Mouse (Mus musculus) heart, embryonic 16.5 days (tissue): ENCODE data around the gene Hist1h2bg. TPM values are rescaled to one million over a fixed set of nuclear protein-coding genes. Genes with fewer than 3 reads are reported as not detected.
A peak's percentile ranks its signal among the peaks of the same experiment; 100 is the strongest.

Source experiments
- ATAC-seq: fragments of 200-750 bp; cut with Nextera tagmentation; replicated peaks from 2 replicates; pipeline ENCODE4 v1.8.0; 2017; ENCODE audit warnings: moderate number of reproducible peaks; ENCODE audit not compliant: insufficient read depth, low FRiP score; ENCODE audit errors: extremely low read depth
- H3K27ac ChIP-seq: fragments of 300-500 bp; sonication (generic); 2 replicates; pipeline ENCODE4 v1.5.1; 2014; ENCODE audit warnings: mild to moderate bottlenecking, low read length, control low read depth, moderate library complexity
- H3K27me3 ChIP-seq: fragments of 300-500 bp; sonication (generic); 2 replicates; pipeline ENCODE4 v1.6.1; 2014; ENCODE audit warnings: low read length, mixed read lengths; ENCODE audit not compliant: control insufficient read depth, insufficient read depth
- H3K36me3 ChIP-seq: fragments of 300-500 bp; sonication (generic); 2 replicates; pipeline ENCODE4 v1.6.1; 2014; ENCODE audit not compliant: control insufficient read depth, insufficient read depth
- H3K4me1 ChIP-seq: fragments of 300-500 bp; sonication (generic); 2 replicates; pipeline ENCODE4 v1.6.1; 2014; ENCODE audit warnings: low read length, mixed read lengths; ENCODE audit not compliant: control insufficient read depth, insufficient read depth
- H3K4me2 ChIP-seq: fragments of 300-500 bp; sonication (generic); 2 replicates; pipeline ENCODE4 v1.6.1; 2014; ENCODE audit warnings: low read depth, mild to moderate bottlenecking, control low read depth, low read length
- H3K4me3 ChIP-seq: fragments of 300-500 bp; sonication (generic); 2 replicates; pipeline ENCODE4 v1.5.1; 2014; ENCODE audit warnings: mild to moderate bottlenecking, control low read depth, low read length
- H3K9ac ChIP-seq: fragments of 300-500 bp; sonication (generic); 2 replicates; pipeline ENCODE4 v1.6.1; 2014; ENCODE audit warnings: low read length, control low read depth
- H3K9me3 ChIP-seq: fragments of 300-500 bp; sonication (generic); replicated peaks from 2 replicates; pipeline ENCODE4 v1.6.1; 2016; ENCODE audit warnings: low read length; ENCODE audit not compliant: control insufficient read depth
- WGBS: fragments of 180-500 bp; shearing (Covaris S2); extraction: QIAGEN DNeasy Blood & Tissue Kit; methylation state at CpG from one replicate; pipeline ENCODE4 v1.1.7; 2014; 5-methylcytosine and 5-hydroxymethylcytosine counted together
- microRNA-seq: library from miRNA; unstranded; fragments of <30 nt; microRNA quantifications from one replicate; pipeline ENCODE4, GENCODE M21; 2017
- polyA plus RNA-seq: library from polyadenylated mRNA; unstranded; fragments of >200 nt; fragmentation: Nextera tagmentation; extraction: Ambion mirVana; gene quantifications from 2 replicates; pipeline ENCODE4 v1.2.1, GENCODE M21; 2015

Gene Hist1h2bg
- polyA plus RNA-seq, 1 experiment from 2014 or later: 4.2 TPM

GRCm38 (mm10) chr13:23620056-23620732, 49.0 kb downstream of the Hist1h2bg start:
- Histone ChIP-seq H3K4me1 (peaks cover 4% of the 10 kb centered on the region), H3K9me3 (no peaks in the 10 kb centered on the region), H3K4me3 (peak overlapping the region; percentile 67), H3K27ac (peak overlapping the region; percentile 94), H3K27me3 (no peaks in the 10 kb centered on the region), H3K36me3 (no peaks in the 10 kb centered on the region), H3K4me2 (peak overlapping the region; percentile 94), H3K9ac (peak overlapping the region; percentile 86)
- ATAC-seq: no peak
- WGBS: 48% methylated on average over 12 of the region's 12 CpGs

GRCm38 (mm10) chr13:23620733-23621531, 49.7 kb downstream of the Hist1h2bg start, which contains the start of gene Hist1h2be:
TSS of gene Hist1h2be (minus strand) at chr13:23621124.
- Histone ChIP-seq H3K4me1 (peaks cover 4% of the 10 kb centered on the region), H3K4me3 (peak within 1 kb of the TSS; percentile 67), H3K4me2 (peak within 1 kb of the TSS; percentile 94), H3K27me3 (no peaks in the 10 kb centered on the region), H3K9ac (peak within 1 kb of the TSS; percentile 86), H3K36me3 (no peaks in the 10 kb centered on the region), H3K9me3 (no peaks in the 10 kb centered on the region), H3K27ac (peak within 1 kb of the TSS; percentile 94)
- peak; percentile 84 for ATAC-seq
- WGBS: under 1% methylated on average over 27 of the region's 27 CpGs

Small RNA genes within 50 kb of the gene (microRNA-seq; reads per million reads assigned to microRNA genes)
- gene Gm44297: not detected
- gene Gm44359: not detected
- gene Gm44394: not detected

Other genes starting within 250 kb of the Hist1h2bg start
- 36.5 and 37.8 TPM in 2 replicates for gene Zfp322a, start 202.2 kb upstream of the Hist1h2bg start, polyA plus RNA-seq
- 9.2 and 9.4 TPM in 2 replicates for gene Abt1, start 147.5 kb upstream of the Hist1h2bg start, polyA plus RNA-seq
- 0.83 and 1.0 TPM in 2 replicates for gene Btn1a1, start 105.5 kb upstream of the Hist1h2bg start, polyA plus RNA-seq
- 0.29 and 0.34 TPM in 2 replicates for gene Btn2a2, start 82.5 kb upstream of the Hist1h2bg start, polyA plus RNA-seq
- 7.7 and 8.6 TPM in 2 replicates for gene Hist1h4h, start 40.3 kb upstream of the Hist1h2bg start, polyA plus RNA-seq
- 3.8 and 9.2 TPM in 2 replicates for gene Hist1h2af, start 37.5 kb upstream of the Hist1h2bg start, polyA plus RNA-seq
- 2.0 and 2.2 TPM in 2 replicates for gene Hist1h3g, start 36.0 kb upstream of the Hist1h2bg start, polyA plus RNA-seq
- 0.38 and 0.52 TPM in 2 replicates for gene Hist1h2bh, start 28.0 kb upstream of the Hist1h2bg start, polyA plus RNA-seq
- 0.20 and 0.37 TPM in 2 replicates for gene Hist1h3f, start 27.3 kb upstream of the Hist1h2bg start, polyA plus RNA-seq
- gene Hist1h4f, start 19.7 kb upstream of the Hist1h2bg start, polyA plus RNA-seq: 0.53 TPM in 1 of 2 replicates, not detected in the other
- 0.21 and 0.37 TPM in 2 replicates for gene Hist1h1d, start 18.1 kb upstream of the Hist1h2bg start, polyA plus RNA-seq
- 1.7 and 2.1 TPM in 2 replicates for gene Hist1h3e, start 9.0 kb upstream of the Hist1h2bg start, polyA plus RNA-seq
- gene Hist1h2ae, start 176 bp upstream of the Hist1h2bg start, polyA plus RNA-seq: 34.0 and 34.2 TPM in 2 replicates
- gene Hist1h2bf, start 2.8 kb downstream of the Hist1h2bg start, polyA plus RNA-seq: 0.37 and 2.4 TPM in 2 replicates
- 1.2 and 1.8 TPM in 2 replicates for gene Hist1h2ad, start 3.0 kb downstream of the Hist1h2bg start, polyA plus RNA-seq
- 1.4 and 1.8 TPM in 2 replicates for gene Hist1h3d, start 4.4 kb downstream of the Hist1h2bg start, polyA plus RNA-seq
- gene Hist1h4d, start 10.2 kb downstream of the Hist1h2bg start, polyA plus RNA-seq: 48.7 and 49.1 TPM in 2 replicates
- gene Hist1h2be, start 49.7 kb downstream of the Hist1h2bg start, polyA plus RNA-seq: 1.9 and 2.0 TPM in 2 replicates
- 10.4 and 11.5 TPM in 2 replicates for gene Hist1h1e, start 51.2 kb downstream of the Hist1h2bg start, polyA plus RNA-seq
- 0.52 and 0.75 TPM in 2 replicates for gene Hist1h2ac, start 112.6 kb downstream of the Hist1h2bg start, polyA plus RNA-seq
- 49.7 and 53.7 TPM in 2 replicates for gene Hist1h2bc, start 112.8 kb downstream of the Hist1h2bg start, polyA plus RNA-seq
- gene Hist1h1t, start 124.4 kb downstream of the Hist1h2bg start, polyA plus RNA-seq: not detected in 2 replicates
- 1.9 and 2.8 TPM in 2 replicates for gene Hist1h4c, start 127.1 kb downstream of the Hist1h2bg start, polyA plus RNA-seq
- 11.7 and 14.9 TPM in 2 replicates for gene Hfe, start 139.5 kb downstream of the Hist1h2bg start, polyA plus RNA-seq
- gene Hist1h1c, start 167.4 kb downstream of the Hist1h2bg start, polyA plus RNA-seq: 38.0 and 38.5 TPM in 2 replicates
- gene Hist1h3c, start 174.2 kb downstream of the Hist1h2bg start, polyA plus RNA-seq: 3.0 and 3.8 TPM in 2 replicates
- gene Hist1h2bb, start 175.3 kb downstream of the Hist1h2bg start, polyA plus RNA-seq: 0.98 and 2.2 TPM in 2 replicates
- gene Hist1h2ab, start 179.7 kb downstream of the Hist1h2bg start, polyA plus RNA-seq: 17.0 and 20.0 TPM in 2 replicates
- 3.2 and 5.0 TPM in 2 replicates for gene Hist1h3b, start 180.9 kb downstream of the Hist1h2bg start, polyA plus RNA-seq
- 1.2 and 1.5 TPM in 2 replicates for gene Hist1h4b, start 185.6 kb downstream of the Hist1h2bg start, polyA plus RNA-seq
- gene Hist1h4a, start 189.8 kb downstream of the Hist1h2bg start, polyA plus RNA-seq: 0.32 TPM in 1 of 2 replicates, not detected in the other
- 1.5 and 3.4 TPM in 2 replicates for gene Hist1h3a, start 191.0 kb downstream of the Hist1h2bg start, polyA plus RNA-seq
- 0.79 and 0.97 TPM in 2 replicates for gene Hist1h1a, start 192.3 kb downstream of the Hist1h2bg start, polyA plus RNA-seq
- gene Trim38, start 198.5 kb downstream of the Hist1h2bg start, polyA plus RNA-seq: 0.10 TPM in 1 of 2 replicates, not detected in the other
- gene Slc17a2, start 235.6 kb downstream of the Hist1h2bg start, polyA plus RNA-seq: not detected in 2 replicates